ENCODE assay signal across 11 mouse cellular contexts in the genomic region with DNA sequence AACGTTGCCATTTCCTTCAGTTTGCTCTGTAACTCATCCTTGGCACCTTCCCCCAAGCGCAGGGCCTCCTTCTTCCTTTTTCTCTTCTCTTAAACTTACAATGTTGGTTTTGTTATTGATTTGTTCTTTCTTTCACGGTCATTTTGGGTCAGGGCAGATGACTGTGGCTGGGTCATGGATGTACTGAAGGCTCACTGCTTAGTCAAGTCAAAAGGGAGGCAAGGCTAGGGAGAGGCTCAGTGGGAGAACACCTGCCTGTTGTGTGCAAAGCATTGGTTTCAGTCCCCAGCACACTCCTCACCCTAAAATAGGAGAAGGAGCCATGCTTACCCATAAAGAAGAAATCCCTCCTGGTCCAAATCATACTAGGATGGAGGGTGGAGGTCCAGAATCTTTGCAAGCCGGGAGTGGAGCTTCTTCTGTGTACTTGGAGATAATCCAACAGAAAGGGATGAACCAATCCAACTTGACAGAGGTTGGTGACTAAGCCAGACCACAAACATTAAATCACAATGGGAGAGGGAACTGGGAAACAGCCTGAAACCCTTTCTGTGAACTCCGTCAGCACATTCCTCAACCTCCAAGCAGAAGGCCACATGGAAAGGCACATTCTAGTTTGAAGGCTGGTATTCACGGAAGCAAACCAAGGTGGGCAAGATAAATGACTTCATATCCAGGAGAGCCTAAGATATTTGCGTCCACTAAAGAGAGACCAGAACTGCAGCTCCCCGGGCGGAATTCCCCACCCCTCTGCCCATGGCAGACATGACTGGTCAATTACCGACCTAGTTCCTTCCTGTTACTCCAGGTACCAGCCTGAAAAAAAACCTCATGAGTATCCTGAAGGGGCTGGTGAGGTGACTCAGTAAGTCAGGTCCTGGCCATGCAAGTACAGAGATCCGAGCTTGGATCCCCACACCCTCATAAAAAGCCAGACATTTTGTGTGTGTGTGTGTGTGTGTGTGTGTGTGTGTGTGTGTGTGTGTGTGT. TPM values are rescaled to one million over a fixed set of nuclear protein-coding genes. Genes with fewer than 3 reads are reported as not detected.
DNase-seq lines count a peak whose midpoint lies in the region; ATAC-seq and TF ChIP-seq lines count a peak whose summit lies in the region.
"Had no signal": no experiment of that assay in that cellular context is flagged by ENCODE, and none has a peak within 500 bp of the region (broad histone marks: within the 10 kb centered on the region; RNA-seq: fewer than 3 reads in every experiment).

No protein-coding gene starts in this region.

- 74% methylated on average over 11 of the region's 11 CpGs for WGBS in embryonic facial prominence, embryonic 12.5 days
- WGBS in embryonic facial prominence, embryonic 10.5 days = 78% methylated on average over 11 of the region's 11 CpGs
- WGBS in small intestine, adult 2 months = 68% methylated on average over 11 of the region's 11 CpGs

- no peak overlapping the region for H3K4me2 ChIP-seq in embryonic facial prominence, embryonic 12.5 days (replicated peaks)
- H3K4me2 ChIP-seq: liver, embryonic 15.5 days had no signal

- H3K9me3 ChIP-seq in embryonic facial prominence, embryonic 12.5 days = no peaks in the 10 kb centered on the region
- H3K9me3 ChIP-seq in embryonic facial prominence, embryonic 10.5 days = no peaks in the 10 kb centered on the region
- H3K9me3 ChIP-seq: liver, embryonic 15.5 days had no signal

- TF ChIP-seq CTCF in bone marrow macrophage, adult 2 months (IDR thresholded peaks at IDR 0.05; ENCODE audit: low read depth, low read length) = no peak
- TF ChIP-seq CTCF in small intestine, adult 2 months (IDR thresholded peaks at IDR 0.05; ENCODE audit: extremely low read depth, insufficient read length, insufficient replicate concordance, low read depth, low read length) = no peak

- H3K27ac ChIP-seq in embryonic facial prominence, embryonic 12.5 days = no peak overlapping the region
- no peak overlapping the region for H3K27ac ChIP-seq in embryonic facial prominence, embryonic 10.5 days (replicated peaks)
- H3K27ac ChIP-seq in bone marrow macrophage, adult 2 months (ENCODE audit: insufficient read depth, low read depth, low read length) = peak overlapping the region; percentile 45
- H3K27ac ChIP-seq in small intestine, adult 2 months (ENCODE audit: insufficient read depth, low read depth, low read length) = peak overlapping the region; percentile 29
- H3K27ac ChIP-seq: liver, embryonic 15.5 days had no signal

- TF ChIP-seq POLR2A in bone marrow macrophage, adult 2 months (IDR thresholded peaks at IDR 0.05; ENCODE audit: borderline replicate concordance, low read depth, low read length) = no peak
- no peak for TF ChIP-seq POLR2A in small intestine, adult 2 months (IDR thresholded peaks at IDR 0.05; ENCODE audit: low read depth, low read length)

- no peak overlapping the region for H3K9ac ChIP-seq in embryonic facial prominence, embryonic 12.5 days
- H3K9ac ChIP-seq: forebrain, postnatal 0 days; liver, embryonic 15.5 days had no signal

- H3K4me3 ChIP-seq in embryonic facial prominence, embryonic 12.5 days = no peak overlapping the region
- H3K4me3 ChIP-seq in embryonic facial prominence, embryonic 10.5 days = no peak overlapping the region
- peak overlapping the region; percentile 29 for H3K4me3 ChIP-seq in bone marrow macrophage, adult 2 months (ENCODE audit: insufficient read depth, low read length)
- no peak overlapping the region for H3K4me3 ChIP-seq in small intestine, adult 2 months (ENCODE audit: low read depth, low read length)
- H3K4me3 ChIP-seq: liver, embryonic 15.5 days had no signal

- no peak for DNase-seq in embryonic facial prominence, embryonic 10.5 days (ENCODE audit: low spot score)
- DNase-seq in lung, postnatal 36 days = peak; percentile 34
- no peak for DNase-seq in lung, postnatal 10 days
- no peak for DNase-seq in T-cell, adult 2 months (ENCODE audit: low spot score)
- DNase-seq in spleen, postnatal 14 days (ENCODE audit: low spot score in 2 of 2) = no peak
- DNase-seq: forebrain, postnatal 0 days had no signal

- H3K36me3 ChIP-seq in embryonic facial prominence, embryonic 12.5 days = no peaks in the 10 kb centered on the region
- no peaks in the 10 kb centered on the region for H3K36me3 ChIP-seq in embryonic facial prominence, embryonic 10.5 days (replicated peaks)
- no peaks in the 10 kb centered on the region for H3K36me3 ChIP-seq in small intestine, adult 2 months (ENCODE audit: control insufficient read depth, insufficient read depth, low read length)
- H3K36me3 ChIP-seq: liver, embryonic 15.5 days had no signal

- 0 out of 2 replicates have a peak, but pooled peaks cover 5% of the 10 kb centered on the region for H3K4me1 ChIP-seq in embryonic facial prominence, embryonic 12.5 days
- H3K4me1 ChIP-seq in embryonic facial prominence, embryonic 10.5 days = 0 out of 2 replicates have a peak, but pooled peaks cover 6% of the 10 kb centered on the region
- H3K4me1 ChIP-seq in bone marrow macrophage, adult 2 months (ENCODE audit: control insufficient read depth, insufficient read depth, low read length) = peaks cover 31% of the 10 kb centered on the region
- H3K4me1 ChIP-seq in small intestine, adult 2 months (ENCODE audit: control insufficient read depth, insufficient read depth, insufficient read length, low read length) = peaks cover 3% of the 10 kb centered on the region; the same call in 1 of the 2 replicates
- H3K4me1 ChIP-seq: liver, embryonic 15.5 days had no signal

- H3K27me3 ChIP-seq in embryonic facial prominence, embryonic 12.5 days = no peaks in the 10 kb centered on the region
- no peaks in the 10 kb centered on the region for H3K27me3 ChIP-seq in embryonic facial prominence, embryonic 10.5 days (replicated peaks; ENCODE audit: low read depth, poor library complexity, severe bottlenecking)
- no peaks in the 10 kb centered on the region for H3K27me3 ChIP-seq in small intestine, adult 2 months (ENCODE audit: control insufficient read depth, insufficient read depth, low read length)
- H3K27me3 ChIP-seq: liver, embryonic 15.5 days had no signal

- ATAC-seq in embryonic facial prominence, embryonic 12.5 days (ENCODE audit: insufficient number of reproducible peaks, insufficient read depth, low FRiP score, low TSS enrichment) = 0 out of 2 replicates have a peak, but pooled peaks have one; percentile 41
- ATAC-seq: forebrain, postnatal 0 days; intestine, postnatal 0 days had no signal

RNA-seq across cellular contexts. Expression of a gene that starts 11.9 kb away (rescaled TPM):
- polyA plus RNA-seq in embryonic facial prominence, embryonic 12.5 days (2016; fragmentation: Nextera tagmentation; extraction: Ambion mirVana) = 65.3 and 67.2 TPM in 2 replicates
- 30.3 and 34.2 TPM in 2 replicates for polyA plus RNA-seq in embryonic facial prominence, embryonic 10.5 days (2016; fragmentation: Nextera tagmentation; extraction: Ambion mirVana)
- polyA plus RNA-seq in bone marrow macrophage, adult 2 months (2012; ENCODE audit: insufficient read depth, insufficient read length, missing spikeins) = 90.1 and 96.4 TPM in 2 replicates
- polyA plus RNA-seq in small intestine, adult 2 months (2012; rRNA removed) = 200 and 339 TPM in 2 replicates

RNA-seq across cellular contexts. Expression of a gene that starts 22.8 kb away (rescaled TPM):
- not detected in 2 replicates for polyA plus RNA-seq in embryonic facial prominence, embryonic 12.5 days (2016; fragmentation: Nextera tagmentation; extraction: Ambion mirVana)
- not detected in 2 replicates for polyA plus RNA-seq in embryonic facial prominence, embryonic 10.5 days (2016; fragmentation: Nextera tagmentation; extraction: Ambion mirVana)
- polyA plus RNA-seq in bone marrow macrophage, adult 2 months (2012; ENCODE audit: insufficient read depth, insufficient read length, missing spikeins) = not detected in 2 replicates
- polyA plus RNA-seq in small intestine, adult 2 months (2012; rRNA removed) = not detected in 2 replicates
- polyA plus RNA-seq: intestine, postnatal 0 days; liver, embryonic 15.5 days had no signal

Comparison
In these comparisons a context has a peak if more than half of its experiments do, and no peak if none do; other contexts are left out.
1. H3K27ac ChIP-seq: peak in bone marrow macrophage, adult 2 months (single experiment) and small intestine, adult 2 months (single experiment); none in embryonic facial prominence, embryonic 12.5 days (single experiment) and embryonic facial prominence, embryonic 10.5 days (single experiment).